Mouse (Mus musculus) bone marrow, adult 2 months (tissue): Measurements from ENCODE around the gene Celf3.

ENCODE experiments used
- CTCF ChIP-seq: fragments of 200-500 bp; IDR thresholded peaks from 2 replicates; pipeline ENCODE4 v1.5.1; 2011; ENCODE audit warnings: low read length, control low read depth; ENCODE audit not compliant: control insufficient read depth, insufficient read depth
- POLR2A ChIP-seq: fragments of 200-500 bp; IDR thresholded peaks from 2 replicates; pipeline ENCODE4 v1.6.1; 2011; ENCODE audit warnings: low read depth, mild to moderate bottlenecking, control low read depth, low read length, borderline replicate concordance; ENCODE audit not compliant: control insufficient read depth

DNA sequence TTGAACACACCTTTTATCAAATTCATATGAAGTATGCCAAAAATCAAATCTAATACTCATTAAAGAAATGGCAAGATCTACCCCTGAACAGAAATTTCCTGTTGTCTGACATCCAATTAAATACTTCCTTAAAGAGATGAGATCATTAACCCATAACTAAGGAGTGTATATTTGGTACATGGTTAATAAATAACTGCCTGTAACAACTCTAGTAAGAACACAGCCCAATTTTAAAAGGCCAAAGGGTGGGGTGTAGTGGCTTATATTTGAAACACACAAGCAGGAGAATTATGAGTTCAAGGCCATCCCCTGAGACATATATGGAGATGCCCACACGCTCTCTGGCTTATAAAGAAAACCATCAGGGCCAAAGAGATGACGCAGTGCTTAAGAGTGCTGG is 28.7 kb upstream of the Celf3 start:
- TF ChIP-seq CTCF (no peak), POLR2A (no peak)
